Mouse (Mus musculus) forebrain, embryonic 14.5 days (tissue): ENCODE measurements at regions not wholly inside any gene's neighbourhood (a gene's known extent, or its start where the extent isn't known, plus 50 kb on each side); places are given as distances from the start of the nearest gene placed in this dataset.

ENCODE experiments used
- ATAC-seq: fragments of 200-750 bp; cut with Nextera tagmentation; 2 replicates; pipeline ENCODE4 v1.8.0; 2017; ENCODE audit warnings: mild to moderate bottlenecking, moderate library complexity
- DNase-seq: peaks from one replicate; pipeline ENCODE4 v3.0.0-alpha.2; 2015; ENCODE audit warnings: low spot score
- H3K27ac ChIP-seq: fragments of 300-500 bp; sonication (generic); 2 replicates; pipeline ENCODE4 v1.5.1; 2014; ENCODE audit warnings: low read depth, mild to moderate bottlenecking, control low read depth, low read length, moderate library complexity
- H3K27me3 ChIP-seq: fragments of 300-500 bp; sonication (generic); replicated peaks from 2 replicates; pipeline ENCODE4 v1.6.1; 2014; ENCODE audit warnings: low read length, control low read depth, mixed read lengths; ENCODE audit not compliant: control insufficient read depth, insufficient read depth
- H3K36me3 ChIP-seq: fragments of 300-500 bp; sonication (generic); 2 replicates; pipeline ENCODE4 v1.6.1; 2014; ENCODE audit warnings: low read length, control low read depth; ENCODE audit not compliant: control insufficient read depth, insufficient read depth
- H3K4me1 ChIP-seq: fragments of 300-500 bp; sonication (generic); 2 replicates; pipeline ENCODE4 v1.6.1; 2014; ENCODE audit warnings: antibody characterized with exemption, low read length, control low read depth; ENCODE audit not compliant: control insufficient read depth, insufficient read depth
- H3K4me2 ChIP-seq: fragments of 300-500 bp; sonication (generic); 2 replicates; pipeline ENCODE4 v1.6.1; 2014; ENCODE audit warnings: mild to moderate bottlenecking, control low read depth, low read length
- H3K4me3 ChIP-seq: fragments of 300-500 bp; sonication (generic); 2 replicates; pipeline ENCODE4 v1.5.1; 2014; ENCODE audit warnings: low read depth, low read length, control low read depth
- H3K9ac ChIP-seq: fragments of 300-500 bp; sonication (generic); 2 replicates; pipeline ENCODE4 v1.6.1; 2014; ENCODE audit warnings: mild to moderate bottlenecking, low read length, control low read depth, moderate library complexity
- H3K9me3 ChIP-seq: fragments of 300-500 bp; sonication (generic); replicated peaks from 2 replicates; pipeline ENCODE4 v1.6.1; 2016; ENCODE audit warnings: low read length, control low read depth, mixed read lengths; ENCODE audit not compliant: control insufficient read depth
- WGBS: fragments of 180-500 bp; shearing (Covaris S2); extraction: QIAGEN DNeasy Blood & Tissue Kit; methylation state at CpG from one replicate; pipeline ENCODE4 v1.1.7; 2014; 5-methylcytosine and 5-hydroxymethylcytosine counted together

GRCm38 (mm10) chr1:63953229-63953883 is 168.7 kb downstream of the Klf7 start:
- H3K4me2 ChIP-seq: no peak overlapping the region
- H3K9me3 ChIP-seq: no peaks in the 10 kb centered on the region
- no peak overlapping the region for H3K4me3 ChIP-seq
- no peaks in the 10 kb centered on the region for H3K27me3 ChIP-seq
- peak; percentile 76 for DNase-seq
- H3K4me1 ChIP-seq: no peaks in the 10 kb centered on the region
- H3K9ac ChIP-seq: no peak overlapping the region
- H3K27ac ChIP-seq: no peak overlapping the region
- no peaks in the 10 kb centered on the region for H3K36me3 ChIP-seq
- peak; percentile 92 for ATAC-seq
- WGBS: 61% methylated on average over 18 of the region's 18 CpGs

DNA sequence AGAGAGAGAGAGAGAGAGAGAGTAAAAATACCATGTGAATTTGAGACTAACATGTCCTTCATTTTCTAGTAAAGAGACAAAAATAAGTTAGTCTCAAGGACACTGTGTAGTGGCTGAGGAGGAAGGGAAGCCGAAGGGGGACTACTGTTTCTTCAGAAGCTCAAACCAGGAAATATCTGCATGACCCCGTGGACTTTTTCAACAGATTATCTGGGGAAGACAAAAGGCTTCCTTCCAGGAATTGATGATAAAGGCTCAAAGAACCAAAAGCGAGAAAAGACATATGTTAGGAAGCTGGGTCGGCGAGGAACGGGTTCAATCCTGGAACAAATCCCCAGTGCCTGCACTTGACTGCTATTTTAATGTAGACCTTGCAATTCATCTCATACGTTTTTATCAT is 170.4 kb downstream of the Klf7 start:
- no peak for DNase-seq
- no peak overlapping the region for H3K27ac ChIP-seq

DNA sequence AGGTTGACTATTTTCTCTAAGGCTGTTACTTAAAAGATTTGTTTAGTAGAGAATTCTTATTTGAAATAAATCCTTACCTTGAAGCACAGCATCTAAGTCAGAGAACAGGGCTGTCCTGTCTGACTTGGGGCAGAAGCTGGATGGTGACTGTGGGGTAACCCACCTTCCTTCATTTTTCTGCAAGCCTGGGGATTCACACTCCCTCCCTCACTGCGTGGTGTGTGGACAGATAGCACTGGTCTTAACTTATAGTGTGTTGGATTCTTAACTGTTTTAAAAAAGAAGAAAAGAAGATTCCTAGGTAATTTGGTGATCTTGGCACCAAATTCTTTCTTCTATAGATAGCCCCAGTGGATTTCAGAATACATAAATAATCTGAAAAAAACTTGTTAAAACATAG is 174.8 kb downstream of the Klf7 start:
- Histone ChIP-seq H3K4me2 (no peak overlapping the region), H3K4me1 (no peaks in the 10 kb centered on the region), H3K9ac (no peak overlapping the region), H3K9me3 (no peaks in the 10 kb centered on the region), H3K27ac (no peak overlapping the region), H3K36me3 (no peaks in the 10 kb centered on the region), H3K27me3 (no peaks in the 10 kb centered on the region), H3K4me3 (no peak overlapping the region)
- WGBS: 85% methylated on average over 1 of the region's 1 CpGs
- ATAC-seq: no peak
- DNase-seq: no peak

More for the DNA sequence above, 170.4 kb downstream of the Klf7 start:
- no peaks in the 10 kb centered on the region for H3K27me3 ChIP-seq
- no peak for ATAC-seq
- no peak overlapping the region for H3K9ac ChIP-seq
- no peak overlapping the region for H3K4me2 ChIP-seq
- no peaks in the 10 kb centered on the region for H3K4me1 ChIP-seq
- H3K9me3 ChIP-seq: no peaks in the 10 kb centered on the region
- 80% methylated on average over 7 of the region's 7 CpGs for WGBS
- H3K36me3 ChIP-seq: no peaks in the 10 kb centered on the region
- no peak overlapping the region for H3K4me3 ChIP-seq

- no peak overlapping the region for H3K27ac ChIP-seq
- no peak for DNase-seq
- no peaks in the 10 kb centered on the region for H3K9me3 ChIP-seq
- no peak overlapping the region for H3K9ac ChIP-seq
- no peak for ATAC-seq
- H3K36me3 ChIP-seq: no peaks in the 10 kb centered on the region
- no peaks in the 10 kb centered on the region for H3K27me3 ChIP-seq
- H3K4me2 ChIP-seq: no peak overlapping the region
- 84% methylated on average over 5 of the region's 5 CpGs for WGBS
- no peak overlapping the region for H3K4me3 ChIP-seq
- no peaks in the 10 kb centered on the region for H3K4me1 ChIP-seq
Observed at GRCm38 (mm10) chr1:63946834-63947233, 175.2 kb downstream of the Klf7 start.

GRCm38 (mm10) chr1:63944786-63945185 is 175.7 kb upstream of the 4933402D24Rik start:
- no peak for ATAC-seq
- no peak overlapping the region for H3K4me2 ChIP-seq
- WGBS: 58% methylated on average over 3 of the region's 3 CpGs

DNA sequence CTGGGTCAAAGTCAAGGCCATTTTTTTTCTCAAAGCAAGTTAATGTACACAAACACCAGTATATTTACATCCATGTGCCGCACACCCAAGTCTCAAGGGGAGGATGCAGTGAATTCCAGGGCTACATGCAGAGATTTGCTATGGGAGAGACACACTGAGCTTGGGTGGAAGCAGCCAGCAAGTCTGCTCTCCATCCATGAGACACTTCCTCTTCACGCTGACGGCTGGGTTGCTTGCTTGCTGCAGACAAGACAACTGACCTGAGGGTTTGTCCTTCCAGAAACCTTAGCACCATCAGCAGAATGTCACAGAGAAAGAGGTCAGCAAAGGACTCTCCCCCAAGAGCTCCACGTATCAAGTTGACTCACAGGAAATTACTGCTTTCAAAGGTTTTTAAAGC is 169.3 kb upstream of the 4933402D24Rik start:
- Histone ChIP-seq H3K27me3 (no peaks in the 10 kb centered on the region), H3K4me1 (no peaks in the 10 kb centered on the region), H3K36me3 (no peaks in the 10 kb centered on the region), H3K27ac (no peak overlapping the region), H3K4me3 (no peak overlapping the region), H3K9ac (no peak overlapping the region), H3K9me3 (no peaks in the 10 kb centered on the region), H3K4me2 (no peak overlapping the region)
- no peak for DNase-seq
- 86% methylated on average over 4 of the region's 4 CpGs for WGBS
- ATAC-seq: no peak

More at GRCm38 (mm10) chr1:63944786-63945185, 175.7 kb upstream of the 4933402D24Rik start:
- H3K27ac ChIP-seq: no peak overlapping the region
- H3K4me1 ChIP-seq: no peaks in the 10 kb centered on the region
- H3K9me3 ChIP-seq: no peaks in the 10 kb centered on the region
- no peak overlapping the region for H3K4me3 ChIP-seq
- H3K36me3 ChIP-seq: no peaks in the 10 kb centered on the region
- no peak for DNase-seq
- no peaks in the 10 kb centered on the region for H3K27me3 ChIP-seq
- no peak overlapping the region for H3K9ac ChIP-seq

- Histone ChIP-seq H3K36me3 (no peaks in the 10 kb centered on the region), H3K4me2 (no peak overlapping the region), H3K27me3 (no peaks in the 10 kb centered on the region), H3K9ac (no peak overlapping the region), H3K4me3 (no peak overlapping the region), H3K27ac (no peak overlapping the region), H3K9me3 (no peaks in the 10 kb centered on the region), H3K4me1 (no peaks in the 10 kb centered on the region)
- ATAC-seq (no peak), DNase-seq (no peak)
- WGBS: 65% methylated on average over 3 of the region's 3 CpGs
Observed at GRCm38 (mm10) chr1:63937480-63937879, 168.4 kb upstream of the 4933402D24Rik start.

- ATAC-seq (no peak), DNase-seq (no peak)
- no peaks in the 10 kb centered on the region for H3K27me3 ChIP-seq
- no peaks in the 10 kb centered on the region for H3K36me3 ChIP-seq
- WGBS: 91% methylated on average over 8 of the region's 8 CpGs
- H3K4me1 ChIP-seq: no peaks in the 10 kb centered on the region
- H3K4me2 ChIP-seq: no peak overlapping the region
- H3K27ac ChIP-seq: no peak overlapping the region
- no peak overlapping the region for H3K4me3 ChIP-seq
- H3K9me3 ChIP-seq: no peaks in the 10 kb centered on the region
- no peak overlapping the region for H3K9ac ChIP-seq
Observed at GRCm38 (mm10) chr1:63934570-63935280, 165.7 kb upstream of the 4933402D24Rik start.

- ATAC-seq: no peak
Observed at GRCm38 (mm10) chr1:63932484-63932883, 163.4 kb upstream of the 4933402D24Rik start.

More at GRCm38 (mm10) chr1:63932484-63932883, 163.4 kb upstream of the 4933402D24Rik start:
- no peaks in the 10 kb centered on the region for H3K36me3 ChIP-seq
- H3K27ac ChIP-seq: no peak overlapping the region
- H3K4me2 ChIP-seq: no peak overlapping the region
- H3K4me1 ChIP-seq: no peaks in the 10 kb centered on the region
- H3K4me3 ChIP-seq: no peak overlapping the region
- H3K9me3 ChIP-seq: no peaks in the 10 kb centered on the region
- WGBS: 62% methylated on average over 9 of the region's 9 CpGs
- DNase-seq: peak; percentile 7
- no peak overlapping the region for H3K9ac ChIP-seq
- no peaks in the 10 kb centered on the region for H3K27me3 ChIP-seq
